ENCODE assay signal across 8 mouse cellular contexts in genomic region chr1:91523759-91524158, GRCm38 (mm10). TPM values are rescaled to one million over a fixed set of nuclear protein-coding genes. Genes with fewer than 3 reads are reported as not detected.
A peak's percentile ranks its signal among the peaks of the same experiment; 100 is the strongest.
DNase-seq lines count a peak whose midpoint lies in the region; ATAC-seq lines count a peak whose summit lies in the region.

No protein-coding gene starts in this region.

- no peaks in the 10 kb centered on the region for H3K27me3 ChIP-seq in intestine, embryonic 14.5 days (replicated peaks; ENCODE audit: control insufficient read depth, insufficient read depth, low read length)
- no peaks in the 10 kb centered on the region for H3K27me3 ChIP-seq in intestine, embryonic 15.5 days (replicated peaks)
- no peaks in the 10 kb centered on the region for H3K27me3 ChIP-seq in forebrain, embryonic 13.5 days
- no peaks in the 10 kb centered on the region for H3K27me3 ChIP-seq in hindbrain, embryonic 16.5 days (replicated peaks; ENCODE audit: control insufficient read depth, insufficient read depth, low read length)

- ATAC-seq in intestine, embryonic 14.5 days (replicated peaks; ENCODE audit: low FRiP score, low TSS enrichment, low read depth) = no peak; the same call in 1 of the 2 replicates
- ATAC-seq in intestine, embryonic 15.5 days = no peak
- ATAC-seq in forebrain, embryonic 13.5 days = peak; percentile 81
- peak; percentile 84 for ATAC-seq in hindbrain, embryonic 16.5 days

- peak; percentile 75 for DNase-seq in intestine, embryonic 14.5 days (ENCODE audit: low spot score)
- DNase-seq in c-Kit-positive CD71-negative TER-119-negative erythroid progenitor cells, embryonic 14.5 days (ENCODE audit: low read depth) = peak; percentile 51
- peak; percentile 55 to 68 for DNase-seq in left cerebral cortex, adult 18-20 months (ENCODE audit: low spot score in 2 of 2)
- peak; percentile 45 to 69 for DNase-seq in lung, postnatal 4 days
- peak; percentile 60 for DNase-seq in right cerebral cortex, postnatal 4 days

- H3K9ac ChIP-seq in intestine, embryonic 14.5 days (ENCODE audit: low read length) = no peak overlapping the region
- no peak overlapping the region for H3K9ac ChIP-seq in intestine, embryonic 15.5 days
- H3K9ac ChIP-seq in forebrain, embryonic 13.5 days = no peak overlapping the region
- no peak overlapping the region for H3K9ac ChIP-seq in hindbrain, embryonic 16.5 days (ENCODE audit: low read depth, low read length)

- WGBS in intestine, embryonic 14.5 days = 18% methylated on average over 10 of the region's 10 CpGs
- WGBS in intestine, embryonic 15.5 days = 17% methylated on average over 10 of the region's 10 CpGs
- WGBS in forebrain, embryonic 13.5 days = 14% methylated on average over 10 of the region's 10 CpGs
- WGBS in hindbrain, embryonic 16.5 days = 19% methylated on average over 10 of the region's 10 CpGs

- H3K4me3 ChIP-seq in intestine, embryonic 14.5 days (ENCODE audit: low read depth, low read length) = no peak overlapping the region
- no peak overlapping the region for H3K4me3 ChIP-seq in intestine, embryonic 15.5 days (replicated peaks)
- no peak overlapping the region for H3K4me3 ChIP-seq in forebrain, embryonic 13.5 days
- H3K4me3 ChIP-seq in hindbrain, embryonic 16.5 days (ENCODE audit: low read length) = no peak overlapping the region

- H3K36me3 ChIP-seq in intestine, embryonic 14.5 days (ENCODE audit: control insufficient read depth, insufficient read depth, low read length) = peaks cover 65% of the 10 kb centered on the region
- H3K36me3 ChIP-seq in intestine, embryonic 15.5 days = peaks cover 18% of the 10 kb centered on the region; the same call in 1 of the 2 replicates
- peaks cover 80% of the 10 kb centered on the region for H3K36me3 ChIP-seq in forebrain, embryonic 13.5 days (ENCODE audit: poor library complexity, severe bottlenecking)
- H3K36me3 ChIP-seq in hindbrain, embryonic 16.5 days (ENCODE audit: control insufficient read depth, insufficient read depth, low read length) = peaks cover 18% of the 10 kb centered on the region

- H3K4me1 ChIP-seq in intestine, embryonic 14.5 days (replicated peaks; ENCODE audit: control insufficient read depth, insufficient read depth, low read length) = no peaks in the 10 kb centered on the region
- no peaks in the 10 kb centered on the region for H3K4me1 ChIP-seq in intestine, embryonic 15.5 days (replicated peaks)
- H3K4me1 ChIP-seq in forebrain, embryonic 13.5 days = no peaks in the 10 kb centered on the region
- no peaks in the 10 kb centered on the region for H3K4me1 ChIP-seq in hindbrain, embryonic 16.5 days (ENCODE audit: control insufficient read depth, insufficient read depth, low read depth, low read length)

- no peak overlapping the region for H3K27ac ChIP-seq in intestine, embryonic 14.5 days (ENCODE audit: low read depth)
- H3K27ac ChIP-seq in intestine, embryonic 15.5 days = no peak overlapping the region
- no peak overlapping the region for H3K27ac ChIP-seq in forebrain, embryonic 13.5 days
- no peak overlapping the region for H3K27ac ChIP-seq in hindbrain, embryonic 16.5 days (ENCODE audit: low read depth, low read length)

- no peak overlapping the region for H3K4me2 ChIP-seq in intestine, embryonic 14.5 days (ENCODE audit: low read length)
- H3K4me2 ChIP-seq in intestine, embryonic 15.5 days (replicated peaks) = no peak overlapping the region
- H3K4me2 ChIP-seq in forebrain, embryonic 13.5 days = no peak overlapping the region
- H3K4me2 ChIP-seq in hindbrain, embryonic 16.5 days (ENCODE audit: low read length) = no peak overlapping the region

- H3K9me3 ChIP-seq in intestine, embryonic 14.5 days (ENCODE audit: control insufficient read depth, low read length) = no peaks in the 10 kb centered on the region
- no peaks in the 10 kb centered on the region for H3K9me3 ChIP-seq in intestine, embryonic 15.5 days
- H3K9me3 ChIP-seq in forebrain, embryonic 13.5 days (replicated peaks) = no peaks in the 10 kb centered on the region
- H3K9me3 ChIP-seq in hindbrain, embryonic 16.5 days (ENCODE audit: control insufficient read depth, low read length) = no peaks in the 10 kb centered on the region

RNA-seq across cellular contexts. Expression of gene Asb1, which starts 16.6 kb away (rescaled TPM):
- polyA plus RNA-seq in intestine, embryonic 14.5 days (2014; fragmentation: Nextera tagmentation; extraction: Ambion mirVana) = 6.2 and 7.3 TPM in 2 replicates
- 3.8 and 4.1 TPM in 2 replicates for polyA plus RNA-seq in intestine, embryonic 15.5 days (2015; fragmentation: Nextera tagmentation; extraction: Ambion mirVana)
- 11.0 and 12.0 TPM in 2 replicates for polyA plus RNA-seq in forebrain, embryonic 13.5 days (2015; fragmentation: Nextera tagmentation; extraction: Ambion mirVana)
- 10.3 and 12.0 TPM in 2 replicates for polyA plus RNA-seq in hindbrain, embryonic 16.5 days (2015; fragmentation: Nextera tagmentation; extraction: Ambion mirVana)
- 10 to 100 TPM; 42.0 to 42.1 TPM for total RNA-seq in left cerebral cortex, adult 18-20 months (2021)

RNA-seq across cellular contexts. Expression of gene Traf3ip1, which starts 29.3 kb away (rescaled TPM):
- 5.9 and 6.7 TPM in 2 replicates for polyA plus RNA-seq in intestine, embryonic 14.5 days (2014; fragmentation: Nextera tagmentation; extraction: Ambion mirVana)
- polyA plus RNA-seq in intestine, embryonic 15.5 days (2015; fragmentation: Nextera tagmentation; extraction: Ambion mirVana) = 7.2 and 8.1 TPM in 2 replicates
- polyA plus RNA-seq in forebrain, embryonic 13.5 days (2015; fragmentation: Nextera tagmentation; extraction: Ambion mirVana) = 9.9 and 11.2 TPM in 2 replicates
- 10.4 TPM in 2 replicates for polyA plus RNA-seq in hindbrain, embryonic 16.5 days (2015; fragmentation: Nextera tagmentation; extraction: Ambion mirVana)
- 10 to 100 TPM; 13.4 to 16.0 TPM for total RNA-seq in left cerebral cortex, adult 18-20 months (2021)

Comparison
In these comparisons a context has a peak if more than half of its experiments do, and no peak if none do; other contexts are left out.
1. ATAC-seq: peak in forebrain, embryonic 13.5 days (single experiment) and hindbrain, embryonic 16.5 days (single experiment); none in intestine, embryonic 14.5 days (single experiment) and intestine, embryonic 15.5 days (single experiment).
2. Peak in every context shown above with its lines, with median percentiles within 50 percentile points of each other: DNase-seq.